Mouse (Mus musculus) hindbrain, embryonic 11.5 days (tissue): ENCODE results near the gene Gm10337. TPM values are rescaled to one million over a fixed set of nuclear protein-coding genes. Genes with fewer than 3 reads are reported as not detected.

ENCODE experiments used
- ATAC-seq: fragments of 200-750 bp; cut with Nextera tagmentation; 2 replicates; pipeline ENCODE4 v1.8.0; 2017; ENCODE audit warnings: mild to moderate bottlenecking, moderate TSS enrichment, moderate library complexity; ENCODE audit not compliant: low FRiP score
- DNase-seq: peaks from one replicate; pipeline ENCODE4 v3.0.0-alpha.2; 2015; ENCODE audit warnings: low spot score
- H3K27ac ChIP-seq: fragments of 300-500 bp; sonication (generic); 2 replicates; pipeline ENCODE4 v1.5.1; 2014; ENCODE audit warnings: mild to moderate bottlenecking, low read depth, low read length
- H3K27me3 ChIP-seq: fragments of 300-500 bp; sonication (generic); 2 replicates; pipeline ENCODE4 v1.6.1; 2014; ENCODE audit warnings: mild to moderate bottlenecking, low read length, moderate library complexity, mixed read lengths; ENCODE audit not compliant: control insufficient read depth, insufficient read depth
- H3K36me3 ChIP-seq: fragments of 300-500 bp; sonication (generic); 2 replicates; pipeline ENCODE4 v1.6.1; 2014; ENCODE audit warnings: mild to moderate bottlenecking, low read length, moderate library complexity, mixed read lengths; ENCODE audit not compliant: control insufficient read depth, insufficient read depth
- H3K4me1 ChIP-seq: fragments of 300-500 bp; sonication (generic); replicated peaks from 2 replicates; pipeline ENCODE4 v1.6.1; 2014; ENCODE audit warnings: low read length, mixed read lengths; ENCODE audit not compliant: control insufficient read depth, insufficient read depth
- H3K4me2 ChIP-seq: fragments of 300-500 bp; sonication (generic); replicated peaks from 2 replicates; pipeline ENCODE4 v1.6.1; 2014; ENCODE audit warnings: mild to moderate bottlenecking, low read depth, low read length
- H3K4me3 ChIP-seq: fragments of 300-500 bp; sonication (generic); 2 replicates; pipeline ENCODE4 v1.5.1; 2014; ENCODE audit warnings: low read depth, low read length
- H3K9ac ChIP-seq: fragments of 300-500 bp; sonication (generic); 2 replicates; pipeline ENCODE4 v1.6.1; 2014; ENCODE audit warnings: low read depth, low read length
- H3K9me3 ChIP-seq: fragments of 300-500 bp; sonication (generic); 2 replicates; pipeline ENCODE4 v1.6.1; 2016; ENCODE audit warnings: low read length; ENCODE audit not compliant: control insufficient read depth
- WGBS: fragments of 180-500 bp; shearing (Covaris S2); extraction: QIAGEN DNeasy Blood & Tissue Kit; methylation state at CpG from one replicate; pipeline ENCODE4 v1.1.7; 2014; 5-methylcytosine and 5-hydroxymethylcytosine counted together
- polyA plus RNA-seq: library from polyadenylated mRNA; unstranded; fragments of >200 nt; fragmentation: Nextera tagmentation; extraction: Ambion mirVana; gene quantifications from 2 replicates; pipeline ENCODE4 v1.2.1, GENCODE M21; 2014

Gene Gm10337
- polyA plus RNA-seq, 1 experiment from 2014 or later = 8.8 TPM

DNA sequence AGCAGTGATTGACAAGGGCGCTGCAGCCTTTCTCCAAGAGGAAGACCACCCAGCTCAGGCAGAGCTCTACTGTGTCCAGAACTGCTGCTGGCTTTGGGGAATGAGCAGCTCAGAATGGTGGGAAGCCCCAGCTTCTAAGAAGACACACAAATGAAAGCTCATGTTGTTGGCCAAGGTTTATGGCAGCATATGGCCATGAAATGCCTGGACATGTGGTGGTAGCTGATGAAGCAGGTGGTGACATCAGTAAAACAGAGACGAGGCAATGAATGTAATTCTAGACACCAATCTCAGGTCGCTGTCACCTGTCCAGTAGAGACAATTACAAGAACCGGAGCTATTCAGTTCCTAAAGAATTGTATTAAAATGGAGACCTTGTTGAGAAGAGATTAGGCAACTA, 41.3 kb downstream of the Gm10337 start:
- 89% methylated on average over 4 of the region's 4 CpGs for WGBS
- no peaks in the 10 kb centered on the region for H3K4me1 ChIP-seq

DNA sequence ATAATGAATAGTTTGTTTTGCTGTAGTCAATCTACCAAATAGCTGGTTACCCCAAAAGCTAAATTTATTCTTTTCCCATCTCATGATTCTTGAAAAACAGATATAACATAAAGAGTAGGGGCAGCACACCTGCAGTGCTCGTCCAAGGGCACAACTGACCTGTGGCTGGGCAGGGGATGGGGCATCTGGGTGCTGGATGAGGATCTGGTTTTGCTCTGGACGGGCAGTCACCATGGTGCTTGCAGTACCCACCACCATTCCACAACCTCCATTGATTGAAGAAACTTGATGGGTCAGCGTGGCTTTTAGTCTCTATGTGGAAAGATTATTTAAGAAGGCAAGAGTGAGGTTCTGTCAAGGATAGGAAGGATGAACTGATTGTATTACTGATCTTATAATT, 42.7 kb downstream of the Gm10337 start:
- Histone ChIP-seq H3K36me3 (0 out of 2 replicates have a peak, but pooled peaks cover 2% of the 10 kb centered on the region), H3K27me3 (no peaks in the 10 kb centered on the region), H3K4me1 (no peaks in the 10 kb centered on the region), H3K27ac (no peak overlapping the region), H3K4me3 (no peak overlapping the region), H3K4me2 (no peak overlapping the region), H3K9ac (no peak overlapping the region), H3K9me3 (no peaks in the 10 kb centered on the region)
- 87% methylated on average over 3 of the region's 3 CpGs for WGBS
- DNase-seq = no peak
- no peak for ATAC-seq

More for the DNA sequence above, 41.3 kb downstream of the Gm10337 start:
- Histone ChIP-seq H3K9me3 (no peaks in the 10 kb centered on the region), H3K27me3 (no peaks in the 10 kb centered on the region), H3K9ac (no peak overlapping the region), H3K27ac (no peak overlapping the region), H3K36me3 (0 out of 2 replicates have a peak, but pooled peaks cover 2% of the 10 kb centered on the region), H3K4me3 (no peak overlapping the region), H3K4me2 (no peak overlapping the region)
- DNase-seq (no peak), ATAC-seq (no peak)

- Histone ChIP-seq H3K4me1 (no peaks in the 10 kb centered on the region), H3K4me2 (no peak overlapping the region), H3K27me3 (no peaks in the 10 kb centered on the region), H3K27ac (no peak overlapping the region), H3K4me3 (no peak overlapping the region), H3K9ac (no peak overlapping the region), H3K9me3 (no peaks in the 10 kb centered on the region), H3K36me3 (0 out of 2 replicates have a peak, but pooled peaks cover 2% of the 10 kb centered on the region)
- 97% methylated on average over 3 of the region's 3 CpGs for WGBS
- no peak for DNase-seq
- ATAC-seq = no peak
These were observed 43.3 kb downstream of the Gm10337 start for GRCm38 (mm10) chr15:102546677-102547427.

DNA sequence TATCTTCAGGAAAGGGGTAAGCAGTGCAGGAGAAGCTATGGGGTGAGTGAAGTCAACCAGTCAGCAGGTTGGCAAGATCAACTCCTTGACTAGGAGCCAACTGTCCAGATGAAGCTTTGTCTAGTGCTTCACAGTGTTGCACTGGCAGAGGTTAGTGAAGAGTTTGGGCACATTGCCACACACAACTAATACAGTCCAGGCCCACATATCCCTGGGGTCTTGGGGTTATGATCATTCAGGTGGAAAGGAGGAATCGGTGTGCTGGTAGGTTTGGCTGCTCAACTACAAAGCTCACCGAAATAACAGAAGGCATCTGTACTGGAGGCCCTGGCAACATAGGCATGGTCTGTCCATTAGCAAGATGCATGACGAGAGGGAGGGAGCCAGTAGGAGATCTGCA, 44.0 kb downstream of the Gm10337 start:
- H3K27me3 ChIP-seq = no peaks in the 10 kb centered on the region
- DNase-seq (no peak), ATAC-seq (no peak)
- H3K4me3 ChIP-seq = no peak overlapping the region
- H3K4me2 ChIP-seq = no peak overlapping the region
- no peak overlapping the region for H3K9ac ChIP-seq
- H3K4me1 ChIP-seq = no peaks in the 10 kb centered on the region
- no peaks in the 10 kb centered on the region for H3K9me3 ChIP-seq
- H3K36me3 ChIP-seq = 0 out of 2 replicates have a peak, but pooled peaks cover 2% of the 10 kb centered on the region
- H3K27ac ChIP-seq = no peak overlapping the region
- 93% methylated on average over 3 of the region's 3 CpGs for WGBS

DNA sequence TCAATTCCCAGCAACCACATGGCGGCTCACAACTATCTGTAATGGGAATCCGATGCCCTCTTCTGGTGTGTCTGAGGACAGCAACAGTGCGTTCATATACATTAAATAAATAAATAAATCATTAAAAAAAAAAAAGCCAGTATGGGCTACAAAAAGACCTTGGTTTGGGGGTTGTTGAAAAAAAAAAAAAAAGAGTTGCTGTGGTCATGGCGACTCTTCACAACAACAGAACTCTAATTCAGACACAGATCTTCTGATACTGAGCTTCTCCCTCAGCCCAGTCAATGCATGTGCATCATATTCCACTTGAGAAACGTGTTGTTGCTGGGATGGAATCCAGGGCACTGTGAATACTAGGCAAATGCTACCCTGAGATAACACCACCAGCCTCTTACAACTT, 49.1 kb downstream of the Gm10337 start:
- H3K36me3 ChIP-seq = peaks cover 2% of the 10 kb centered on the region; the same call in 1 of the 2 replicates
- H3K4me2 ChIP-seq = no peak overlapping the region
- no peak for ATAC-seq
- no peak overlapping the region for H3K4me3 ChIP-seq
- no peaks in the 10 kb centered on the region for H3K4me1 ChIP-seq
- no peaks in the 10 kb centered on the region for H3K27me3 ChIP-seq
- DNase-seq = no peak
- H3K27ac ChIP-seq = no peak overlapping the region
- no peaks in the 10 kb centered on the region for H3K9me3 ChIP-seq
- 97% methylated on average over 5 of the region's 5 CpGs for WGBS
- no peak overlapping the region for H3K9ac ChIP-seq

Other genes with a start within 250 kb of the Gm10337 start
- 20.3 and 21.7 TPM in 2 replicates for gene Rarg, start 246.2 kb upstream of the Gm10337 start, polyA plus RNA-seq
- gene Gm9918, start 233.2 kb upstream of the Gm10337 start, polyA plus RNA-seq = 0.15 TPM in 2 replicates
- gene Mfsd5, start 224.3 kb upstream of the Gm10337 start, polyA plus RNA-seq = 51.6 and 57.0 TPM in 2 replicates
- 21.8 and 30.8 TPM in 2 replicates for gene Espl1, start 207.5 kb upstream of the Gm10337 start, polyA plus RNA-seq
- gene Pfdn5, start 177.6 kb upstream of the Gm10337 start, polyA plus RNA-seq = 401 and 431 TPM in 2 replicates
- gene Myg1, start 172.0 kb upstream of the Gm10337 start, polyA plus RNA-seq = 104 TPM in 2 replicates
- 65.9 and 76.2 TPM in 2 replicates for gene Aaas, start 153.0 kb upstream of the Gm10337 start, polyA plus RNA-seq
- 0.73 and 0.99 TPM in 2 replicates for gene Sp7, start 136.5 kb upstream of the Gm10337 start, polyA plus RNA-seq
- gene Sp1, start 97.6 kb upstream of the Gm10337 start, polyA plus RNA-seq = 10.5 and 11.5 TPM in 2 replicates
- 0.28 and 0.46 TPM in 2 replicates for gene Amhr2, start 58.4 kb upstream of the Gm10337 start, polyA plus RNA-seq
- gene Prr13, start 44.7 kb upstream of the Gm10337 start, polyA plus RNA-seq = 108 and 118 TPM in 2 replicates
- 238 and 273 TPM in 2 replicates for gene Pcbp2, start 33.2 kb upstream of the Gm10337 start, polyA plus RNA-seq
- gene Map3k12, start 13.3 kb downstream of the Gm10337 start, polyA plus RNA-seq = 21.2 and 23.8 TPM in 2 replicates
- gene Tarbp2, start 14.5 kb downstream of the Gm10337 start, polyA plus RNA-seq = 85.2 and 86.3 TPM in 2 replicates
- gene Npff, start 21.2 kb downstream of the Gm10337 start, polyA plus RNA-seq = 2.6 and 2.7 TPM in 2 replicates
- 0.93 TPM in 1 of 2 replicates, not detected in the other for gene Gm28047, start 121.3 kb downstream of the Gm10337 start, polyA plus RNA-seq
- 14.7 and 15.5 TPM in 2 replicates for gene Atf7, start 121.7 kb downstream of the Gm10337 start, polyA plus RNA-seq
- 57.6 and 66.0 TPM in 2 replicates for gene Atp5g2, start 168.6 kb downstream of the Gm10337 start, polyA plus RNA-seq
- 26.2 and 30.1 TPM in 2 replicates for gene Calcoco1, start 218.5 kb downstream of the Gm10337 start, polyA plus RNA-seq